Mouse (Mus musculus): ENCODE measurements around the gene Trap1.

DNA sequence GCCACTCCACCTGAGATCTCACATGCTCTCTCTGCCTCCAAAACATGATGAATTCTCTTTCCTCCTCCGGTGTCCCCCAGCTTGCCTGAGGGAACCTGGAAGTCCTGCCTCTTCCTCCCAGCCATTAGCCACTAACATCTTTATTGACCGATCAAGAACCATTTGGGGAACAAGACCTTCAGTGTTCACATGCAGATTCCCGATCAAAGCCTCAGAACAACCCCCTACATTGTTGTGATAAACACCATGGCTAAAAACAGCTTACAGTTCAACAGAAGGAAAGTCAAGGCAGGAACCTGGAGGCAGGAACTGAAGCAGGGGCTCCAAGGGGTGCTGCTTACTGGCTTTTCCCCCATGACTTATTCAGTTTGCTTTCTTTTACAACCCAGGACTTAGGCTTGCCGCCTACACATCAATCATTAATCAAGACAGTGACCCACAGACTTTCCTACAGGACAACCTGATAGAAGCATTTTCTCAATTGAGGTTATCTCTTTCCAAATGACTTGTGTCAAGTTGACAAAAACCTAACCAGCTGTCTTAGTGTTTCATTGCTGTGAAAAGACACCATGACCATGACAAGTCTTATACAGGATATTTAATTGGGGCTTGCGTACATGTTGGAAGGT lies 63.5 kb downstream of the Trap1 start:
- TF ChIP-seq CTCF (IDR thresholded peaks at IDR 0.05; ENCODE audit: borderline replicate concordance, control insufficient read depth, extremely low read depth, insufficient read depth, low read length, poor library complexity) (no peak), POLR2A (IDR thresholded peaks at IDR 0.05; ENCODE audit: control insufficient read depth, extremely low read depth, insufficient read depth, low read length, poor library complexity) (no peak)

Data from thymus, adult 2 months (tissue).